ENCODE assay signal across 13 mouse cellular contexts in the genomic region with DNA sequence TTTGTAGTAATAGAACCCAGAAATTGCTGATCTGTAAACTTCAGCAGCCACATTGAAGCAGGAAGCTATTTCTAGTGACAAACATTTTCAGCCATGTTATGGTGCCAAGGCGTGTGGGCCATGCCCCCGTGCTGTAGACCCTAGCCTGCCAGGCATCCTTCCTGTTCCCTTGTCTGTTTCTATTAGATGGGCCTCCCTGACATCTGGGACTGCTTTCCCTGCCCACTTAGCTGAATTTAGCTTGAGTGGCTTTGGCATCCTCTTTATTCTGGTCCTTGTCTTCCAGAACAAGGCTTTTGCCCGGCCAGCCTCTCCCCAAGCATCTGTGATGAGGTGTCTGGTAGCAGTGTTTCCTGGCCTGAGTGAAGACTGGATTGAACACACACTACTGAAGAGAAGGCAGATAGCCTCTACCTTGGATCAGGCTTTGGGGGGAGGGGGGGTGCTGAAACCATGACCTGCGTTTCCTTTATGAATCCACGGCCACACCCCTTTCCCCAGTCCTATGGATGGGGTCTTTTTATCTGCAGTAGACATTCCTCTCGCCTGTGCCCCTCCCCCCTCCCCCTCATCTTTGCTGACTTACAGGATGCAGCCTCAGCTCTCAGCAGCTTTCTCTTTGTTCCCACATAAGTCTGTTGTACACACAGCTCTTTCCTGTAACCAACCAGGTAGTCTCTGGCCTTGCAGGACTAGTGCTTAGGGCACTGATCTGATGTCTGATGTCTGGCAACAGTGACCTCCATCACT. TPM values are rescaled to one million over a fixed set of nuclear protein-coding genes. Genes with fewer than 3 reads are reported as not detected.
DNase-seq lines count a peak whose midpoint lies in the region; ATAC-seq lines count a peak whose summit lies in the region.
"Had no signal": no experiment of that assay in that cellular context is flagged by ENCODE, and none has a peak within 500 bp of the region (broad histone marks: within the 10 kb centered on the region; RNA-seq: fewer than 3 reads in every experiment).

No protein-coding gene starts in this region.

- DNase-seq in cerebellum, postnatal 10 days = peak; percentile 82 to 86
- DNase-seq in cerebellum, postnatal 36 days = no peak
- peak; percentile 65 for DNase-seq in retina, postnatal 1 day
- no peak for DNase-seq in retina, embryonic 14.5 days (ENCODE audit: low spot score)
- DNase-seq in limb, embryonic 10.5 days (ENCODE audit: low spot score) = no peak
- DNase-seq in spleen, postnatal 36 days (ENCODE audit: low spot score in 2 of 2) = no peak
- DNase-seq: adrenal gland, postnatal 10 days; cerebellum, adult 18-20 months; thymus, postnatal 36 days had no signal

- H3K9ac ChIP-seq in neural tube, embryonic 15.5 days (replicated peaks) = no peak overlapping the region
- H3K9ac ChIP-seq: liver, embryonic 14.5 days had no signal

- ATAC-seq in neural tube, embryonic 15.5 days (ENCODE audit: low FRiP score) = 0 out of 2 replicates have a peak, but pooled peaks have one; percentile 9
- ATAC-seq in megakaryocyte-erythroid progenitor cell, adult 5-6 weeks (replicated peaks; ENCODE audit: low FRiP score, low TSS enrichment, poor library complexity, severe bottlenecking) = no peak
- ATAC-seq: intestine, postnatal 0 days had no signal

- no peaks in the 10 kb centered on the region for H3K9me3 ChIP-seq in limb, embryonic 10.5 days (replicated peaks)
- no peaks in the 10 kb centered on the region for H3K9me3 ChIP-seq in neural tube, embryonic 15.5 days (replicated peaks)

- H3K4me1 ChIP-seq in limb, embryonic 10.5 days = peaks cover 84% of the 10 kb centered on the region
- H3K4me1 ChIP-seq in neural tube, embryonic 15.5 days = peaks cover 21% of the 10 kb centered on the region

- WGBS in limb, embryonic 10.5 days = 41% methylated on average over 6 of the region's 6 CpGs
- 55% methylated on average over 6 of the region's 6 CpGs for WGBS in neural tube, embryonic 15.5 days

- H3K4me3 ChIP-seq in limb, embryonic 10.5 days = no peak overlapping the region
- no peak overlapping the region for H3K4me3 ChIP-seq in neural tube, embryonic 15.5 days (replicated peaks)

- no peaks in the 10 kb centered on the region for H3K27me3 ChIP-seq in limb, embryonic 10.5 days (ENCODE audit: low read depth, poor library complexity, severe bottlenecking)
- no peaks in the 10 kb centered on the region for H3K27me3 ChIP-seq in neural tube, embryonic 15.5 days (replicated peaks)

- peaks cover 11% of the 10 kb centered on the region for H3K36me3 ChIP-seq in limb, embryonic 10.5 days
- no peaks in the 10 kb centered on the region for H3K36me3 ChIP-seq in neural tube, embryonic 15.5 days

- peak overlapping the region; percentile 54 for H3K27ac ChIP-seq in limb, embryonic 10.5 days
- H3K27ac ChIP-seq in neural tube, embryonic 15.5 days (replicated peaks) = no peak overlapping the region
- H3K27ac ChIP-seq: liver, embryonic 14.5 days had no signal

- no peak overlapping the region for H3K4me2 ChIP-seq in neural tube, embryonic 15.5 days

RNA-seq across cellular contexts. Expression of a gene that starts 51.1 kb away (rescaled TPM):
- 38.5 and 47.2 TPM in 2 replicates for polyA plus RNA-seq in limb, embryonic 10.5 days (2016; fragmentation: Nextera tagmentation; extraction: Ambion mirVana)
- polyA plus RNA-seq in neural tube, embryonic 15.5 days (2015; fragmentation: Nextera tagmentation; extraction: Ambion mirVana) = 19.5 and 26.1 TPM in 2 replicates
- 1.6 and 6.6 TPM in 2 replicates for total RNA-seq in megakaryocyte-erythroid progenitor cell, adult 5-6 weeks (2014; fragmentation: Nextera tagmentation)
- 3.9 and 6.8 TPM in 2 replicates for total RNA-seq in megakaryocyte-erythroid progenitor cell, adult 5-6 weeks (2017)

Comparison
In these comparisons a context has a peak if more than half of its experiments do, and no peak if none do; other contexts are left out.
1. DNase-seq: peak in cerebellum, postnatal 10 days (2 of 2) and retina, postnatal 1 day (single experiment); none in cerebellum, postnatal 36 days (0 of 2), retina, embryonic 14.5 days (single experiment), limb, embryonic 10.5 days (single experiment) and spleen, postnatal 36 days (0 of 2).